Mouse (Mus musculus): ENCODE data around the gene Nrp2. TPM values are rescaled to one million over a fixed set of nuclear protein-coding genes. Genes with fewer than 3 reads are reported as not detected.

Nrp2 gene
- total and polyA plus RNA-seq, 3 experiments = not detected

GRCm38 (mm10) chr1:62806014-62806413, 102.9 kb downstream of the Nrp2 start:
- TF ChIP-seq KAT2A (conservative IDR thresholded peaks at IDR 0.05; ENCODE audit: low read depth, low read length) = no peak
- TF ChIP-seq MAFK (IDR thresholded peaks at IDR 0.05; ENCODE audit: borderline replicate concordance, low read depth, low read length) = no peak
- TF ChIP-seq HCFC1 (IDR thresholded peaks at IDR 0.05; ENCODE audit: low read depth, low read length) = no peak
- TF ChIP-seq CTCF (IDR thresholded peaks at IDR 0.05 in 2 of 3, conservative IDR thresholded peaks at IDR 0.05 in 1 of 3; ENCODE audit: control insufficient read depth in 1 of 3, insufficient read depth in 1 of 3, low read depth in 2 of 3, low read length in 3 of 3, poor library complexity in 1 of 3, severe bottlenecking in 1 of 3) = no peak
- no peak for TF ChIP-seq JUND (IDR thresholded peaks at IDR 0.05; ENCODE audit: low read depth, low read length)
- TF ChIP-seq ETS1 (IDR thresholded peaks at IDR 0.05; ENCODE audit: low read depth, low read length) = no peak
- no peak for TF ChIP-seq MYC (IDR thresholded peaks at IDR 0.05; ENCODE audit: low read depth, low read length)
- TF ChIP-seq NELFE (IDR thresholded peaks at IDR 0.05; ENCODE audit: low read depth, low read length) = no peak
- TF ChIP-seq SMC3 (IDR thresholded peaks at IDR 0.05; ENCODE audit: low read depth, low read length) = no peak
- no peak for TF ChIP-seq E2F4 (IDR thresholded peaks at IDR 0.05; ENCODE audit: borderline replicate concordance, low read depth, low read length)
- no peak for TF ChIP-seq RCOR1 (IDR thresholded peaks at IDR 0.05; ENCODE audit: low read depth, low read length)
- no peak for TF ChIP-seq CHD1 (IDR thresholded peaks at IDR 0.05; ENCODE audit: low read depth, low read length)
- no peak for TF ChIP-seq EP300 (IDR thresholded peaks at IDR 0.05; ENCODE audit: low read depth in 1 of 2, low read length in 2 of 2)
- TF ChIP-seq MEF2A (IDR thresholded peaks at IDR 0.05; ENCODE audit: extremely low read depth, insufficient replicate concordance, low read depth, low read length, poor library complexity, severe bottlenecking) = no peak
- TF ChIP-seq SIN3A (IDR thresholded peaks at IDR 0.05; ENCODE audit: low read length) = no peak
- no peak for TF ChIP-seq USF2 (IDR thresholded peaks at IDR 0.05; ENCODE audit: borderline replicate concordance in 1 of 2, insufficient read depth in 1 of 2, low read depth in 1 of 2, low read length in 2 of 2)
- no peak for TF ChIP-seq TCF12 (IDR thresholded peaks at IDR 0.05; ENCODE audit: low read depth, low read length)
- TF ChIP-seq MYB (IDR thresholded peaks at IDR 0.05; ENCODE audit: low read depth, low read length) = no peak
- no peaks in the 10 kb centered on the region for H3K36me3 ChIP-seq (ENCODE audit: control insufficient read depth in 1 of 2, insufficient read depth in 2 of 2, low read length in 2 of 2)
- DNase-seq (ENCODE audit: low read depth, low spot score) = no peak
- no peak overlapping the region for H3K4me3 ChIP-seq (ENCODE audit: control insufficient read depth in 1 of 2, insufficient read depth in 1 of 2, low read depth in 2 of 2, low read length in 2 of 2)
- no peaks in the 10 kb centered on the region for H3K4me1 ChIP-seq (ENCODE audit: control insufficient read depth in 1 of 2, insufficient read depth in 2 of 2, low read length in 2 of 2)
- H3K27me3 ChIP-seq (ENCODE audit: control insufficient read depth in 1 of 2, insufficient read depth in 2 of 2, low read length in 2 of 2) = no peaks in the 10 kb centered on the region
- no peak overlapping the region for H3K9ac ChIP-seq (ENCODE audit: control insufficient read depth, low read depth, low read length, poor library complexity, severe bottlenecking)
- no peaks in the 10 kb centered on the region for H3K79me2 ChIP-seq (ENCODE audit: control insufficient read depth, insufficient read depth, low read length, poor library complexity)
- H3K9me3 ChIP-seq (replicated peaks; ENCODE audit: insufficient read depth, low read length) = no peaks in the 10 kb centered on the region
- no peak overlapping the region for H3K27ac ChIP-seq (ENCODE audit: control insufficient read depth, low read depth, low read length)

DNA sequence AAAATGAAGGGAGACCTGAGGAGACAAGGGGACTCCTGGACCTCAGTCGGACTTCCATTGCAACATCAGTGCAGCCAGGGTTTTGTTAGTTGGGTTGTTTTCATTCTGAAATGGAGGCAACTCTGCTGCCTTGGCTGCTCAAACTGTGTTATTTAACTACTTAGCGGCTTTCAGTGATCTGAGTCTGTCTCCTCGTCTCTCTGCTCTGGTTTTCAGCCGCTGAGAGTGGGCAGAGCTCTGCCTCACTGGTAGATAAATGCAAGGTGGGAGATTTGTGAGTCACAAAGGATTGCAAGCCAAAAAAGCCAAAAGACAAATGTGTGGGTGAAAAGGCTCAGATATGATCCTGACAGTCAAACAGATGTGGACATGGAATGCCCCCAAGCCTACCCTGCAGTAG, 105.3 kb downstream of the Nrp2 start:
- TF ChIP-seq ZMIZ1 (IDR thresholded peaks at IDR 0.05; ENCODE audit: low read depth, low read length) (no peak), EP300 (IDR thresholded peaks at IDR 0.05; ENCODE audit: low read depth in 1 of 2, low read length in 2 of 2) (no peak), POLR2AphosphoS2 (IDR thresholded peaks at IDR 0.05; ENCODE audit: low read length) (no peak), ZKSCAN1 (IDR thresholded peaks at IDR 0.05; ENCODE audit: low read depth, low read length) (no peak), POLR2A (IDR thresholded peaks at IDR 0.05; ENCODE audit: control insufficient read depth in 1 of 2, insufficient read depth in 1 of 2, low read depth in 1 of 2, low read length in 2 of 2, poor library complexity in 1 of 2) (no peak), RCOR1 (IDR thresholded peaks at IDR 0.05; ENCODE audit: low read depth, low read length) (no peak), CHD2 (IDR thresholded peaks at IDR 0.05; ENCODE audit: low read length) (no peak), MAZ (IDR thresholded peaks at IDR 0.05; ENCODE audit: low read depth, low read length) (no peak), NELFE (IDR thresholded peaks at IDR 0.05; ENCODE audit: low read depth, low read length) (no peak), MAFK (IDR thresholded peaks at IDR 0.05; ENCODE audit: borderline replicate concordance, low read depth, low read length) (no peak), TAL1 (IDR thresholded peaks at IDR 0.05; ENCODE audit: low read length) (no peak), ZNF384 (IDR thresholded peaks at IDR 0.05; ENCODE audit: low read depth, low read length) (no peak), KAT2A (conservative IDR thresholded peaks at IDR 0.05; ENCODE audit: low read depth, low read length) (no peak), POLR2AphosphoS5 (IDR thresholded peaks at IDR 0.05; ENCODE audit: borderline replicate concordance, low read depth, low read length) (no peak), GABPA (IDR thresholded peaks at IDR 0.05; ENCODE audit: low read depth, low read length) (no peak), MYB (IDR thresholded peaks at IDR 0.05; ENCODE audit: low read depth, low read length) (no peak), HCFC1 (IDR thresholded peaks at IDR 0.05; ENCODE audit: low read depth, low read length) (no peak), ZC3H11A (IDR thresholded peaks at IDR 0.05; ENCODE audit: low read depth, low read length) (no peak)

More for the DNA sequence above, 105.3 kb downstream of the Nrp2 start:
- no peak overlapping the region for H3K27ac ChIP-seq (ENCODE audit: control insufficient read depth, low read depth, low read length)
- no peak overlapping the region for H3K9ac ChIP-seq (ENCODE audit: control insufficient read depth, low read depth, low read length, poor library complexity, severe bottlenecking)
- no peaks in the 10 kb centered on the region for H3K9me3 ChIP-seq (replicated peaks; ENCODE audit: insufficient read depth, low read length)
- H3K27me3 ChIP-seq (ENCODE audit: control insufficient read depth in 1 of 2, insufficient read depth in 2 of 2, low read length in 2 of 2) = no peaks in the 10 kb centered on the region
- DNase-seq (ENCODE audit: low read depth, low spot score) = no peak
- H3K4me3 ChIP-seq (ENCODE audit: control insufficient read depth in 1 of 2, insufficient read depth in 1 of 2, low read depth in 2 of 2, low read length in 2 of 2) = no peak overlapping the region
- no peaks in the 10 kb centered on the region for H3K4me1 ChIP-seq (ENCODE audit: control insufficient read depth in 1 of 2, insufficient read depth in 2 of 2, low read length in 2 of 2)
- no peaks in the 10 kb centered on the region for H3K36me3 ChIP-seq (ENCODE audit: control insufficient read depth in 1 of 2, insufficient read depth in 2 of 2, low read length in 2 of 2)
- no peaks in the 10 kb centered on the region for H3K79me2 ChIP-seq (ENCODE audit: control insufficient read depth, insufficient read depth, low read length, poor library complexity)
